Mouse (Mus musculus) granulocyte monocyte progenitor cell, adult 5-6 weeks (primary cell): ENCODE measurements around the gene Aifm2. TPM values are rescaled to one million over a fixed set of nuclear protein-coding genes. Genes with fewer than 3 reads are reported as not detected.

Experiments
- ATAC-seq: replicated peaks from 2 replicates; pipeline ENCODE4 v1.8.0; 2016; ENCODE audit warnings: mild to moderate bottlenecking, moderate TSS enrichment, inconsistent platforms; ENCODE audit not compliant: poor library complexity, severe bottlenecking
- total RNA-seq, 2 experiments: library from RNA; stranded (forward) in 1 of 2; stranded (reverse) in 1 of 2; fragments of 200-712, 200-1000 nt in 1 of 2; fragments of >200 nt in 1 of 2; fragmentation: Nextera tagmentation in 1 of 2; gene quantifications; 2 replicates each; pipeline ENCODE4 v1.2.3; 2014 to 2017

The Aifm2 gene
- total RNA-seq, 2 experiments from 2014 or later, result 6.6 to 9.0 TPM

- peak; percentile 73 for ATAC-seq
Observed at GRCm38 (mm10) chr10:61715996-61716864, 1.2 kb downstream of the Aifm2 start.

GRCm38 (mm10) chr10:61717406-61718296 lies 2.6 kb downstream of the Aifm2 start:
- no peak for ATAC-seq

GRCm38 (mm10) chr10:61720331-61720730 lies 5.3 kb downstream of the Aifm2 start:
- ATAC-seq, result no peak

- ATAC-seq, result no peak
Observed at GRCm38 (mm10) chr10:61722215-61722614, 7.2 kb downstream of the Aifm2 start.

- ATAC-seq, result no peak
Observed at GRCm38 (mm10) chr10:61723271-61723670, 8.2 kb downstream of the Aifm2 start.

GRCm38 (mm10) chr10:61729181-61729580 lies 14.1 kb downstream of the Aifm2 start:
- no peak for ATAC-seq

GRCm38 (mm10) chr10:61730171-61730570 lies 15.1 kb downstream of the Aifm2 start:
- no peak for ATAC-seq

GRCm38 (mm10) chr10:61734377-61734776 lies 19.3 kb downstream of the Aifm2 start:
- peak; percentile 68 for ATAC-seq

- ATAC-seq, result no peak
Observed at GRCm38 (mm10) chr10:61736671-61737078, 21.6 kb downstream of the Aifm2 start.

- no peak for ATAC-seq
Observed at GRCm38 (mm10) chr10:61737537-61737936, 22.5 kb downstream of the Aifm2 start.

- ATAC-seq, result no peak
Observed at GRCm38 (mm10) chr10:61738126-61738525, 23.1 kb downstream of the Aifm2 start.

GRCm38 (mm10) chr10:61741306-61741705 lies 26.2 kb downstream of the Aifm2 start:
- no peak for ATAC-seq

GRCm38 (mm10) chr10:61741873-61742272 lies 26.8 kb downstream of the Aifm2 start:
- no peak for ATAC-seq

GRCm38 (mm10) chr10:61742336-61742735 lies 27.3 kb downstream of the Aifm2 start:
- ATAC-seq, result no peak

- peak; percentile 20; the same call in 1 of the 2 replicates for ATAC-seq
Observed at GRCm38 (mm10) chr10:61745133-61745532, 30.1 kb downstream of the Aifm2 start.

- ATAC-seq, result no peak
Observed at GRCm38 (mm10) chr10:61747302-61747701, 32.2 kb downstream of the Aifm2 start.

GRCm38 (mm10) chr10:61750014-61750413 lies 35.0 kb downstream of the Aifm2 start:
- no peak for ATAC-seq

- peak; percentile 88 for ATAC-seq
Observed at GRCm38 (mm10) chr10:61751534-61752219, 36.6 kb downstream of the Aifm2 start.

GRCm38 (mm10) chr10:61753071-61753470 lies 38.0 kb downstream of the Aifm2 start:
- ATAC-seq, result no peak

- ATAC-seq, result no peak
Observed at GRCm38 (mm10) chr10:61757022-61757421, 42.0 kb downstream of the Aifm2 start.
